Mouse (Mus musculus): ENCODE measurements around the gene Il18r1.
A peak's percentile ranks its signal among the peaks of the same experiment; 100 is the strongest.

The Il18r1 gene

GRCm38 (mm10) chr1:40465477-40466430, at the start of gene Il18r1:
TSS of gene Il18r1 (plus strand) at chr1:40465552.
- DNase-seq (ENCODE audit: low read depth, low spot score), result no peak

GRCm38 (mm10) chr1:40417034-40417433, 48.3 kb upstream of the Il18r1 start:
- DNase-seq (ENCODE audit: low read depth, low spot score), result no peak

- no peak for DNase-seq (ENCODE audit: low read depth, low spot score)
Measured at GRCm38 (mm10) chr1:40418512-40418911, 46.8 kb upstream of the Il18r1 start.

DNA sequence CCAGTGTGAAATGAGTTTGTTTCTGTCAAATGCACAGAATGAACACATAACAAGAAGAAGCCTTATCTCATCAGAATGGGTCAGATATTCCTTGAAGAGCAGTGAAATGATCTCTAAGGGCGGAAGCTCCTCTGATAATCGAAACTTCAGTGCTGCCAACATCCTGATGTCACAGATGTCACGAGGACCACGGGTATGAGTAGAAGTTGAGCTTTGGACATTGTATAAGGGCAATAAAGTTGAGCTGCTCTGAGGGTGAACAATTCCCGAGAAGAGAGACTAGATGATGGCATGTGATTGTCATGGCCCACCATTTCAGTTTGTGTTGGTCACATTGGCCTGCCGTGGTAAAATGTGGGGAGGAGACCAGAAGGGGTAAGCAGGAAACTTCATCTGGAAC, 41.5 kb upstream of the Il18r1 start:
- no peak for DNase-seq (ENCODE audit: low read depth, low spot score)

- DNase-seq (ENCODE audit: low read depth, low spot score), result no peak
Measured at GRCm38 (mm10) chr1:40427270-40427669, 38.1 kb upstream of the Il18r1 start.

DNA sequence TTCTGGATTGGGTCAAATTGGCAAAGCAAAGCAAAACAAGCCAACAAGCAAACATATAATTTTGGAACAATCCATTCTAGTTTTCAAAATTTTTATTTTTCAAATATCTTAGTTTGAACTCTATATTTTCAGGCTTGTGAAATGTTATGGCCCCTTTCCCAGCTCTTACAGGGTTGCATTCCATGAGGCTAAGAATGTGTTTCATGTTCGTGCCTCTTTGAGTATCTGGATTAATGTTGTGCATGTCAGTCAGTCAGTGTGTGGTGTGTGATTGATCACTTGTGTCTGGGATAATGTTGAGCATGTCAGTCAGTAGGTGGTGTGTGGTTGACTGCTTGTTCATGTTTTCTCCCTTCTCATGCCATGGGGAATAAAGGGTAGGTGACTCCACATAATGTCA, 37.5 kb upstream of the Il18r1 start:
- no peak for DNase-seq (ENCODE audit: low read depth, low spot score)

- DNase-seq (ENCODE audit: low read depth, low spot score), result no peak
Measured at GRCm38 (mm10) chr1:40428910-40429675, 36.3 kb upstream of the Il18r1 start, which contains the start of gene Il1rl1. TSS of gene Il1rl1 (plus strand) at chr1:40429570.

- DNase-seq (ENCODE audit: low read depth, low spot score), result no peak
Measured at GRCm38 (mm10) chr1:40430143-40430834, 35.1 kb upstream of the Il18r1 start.

DNA sequence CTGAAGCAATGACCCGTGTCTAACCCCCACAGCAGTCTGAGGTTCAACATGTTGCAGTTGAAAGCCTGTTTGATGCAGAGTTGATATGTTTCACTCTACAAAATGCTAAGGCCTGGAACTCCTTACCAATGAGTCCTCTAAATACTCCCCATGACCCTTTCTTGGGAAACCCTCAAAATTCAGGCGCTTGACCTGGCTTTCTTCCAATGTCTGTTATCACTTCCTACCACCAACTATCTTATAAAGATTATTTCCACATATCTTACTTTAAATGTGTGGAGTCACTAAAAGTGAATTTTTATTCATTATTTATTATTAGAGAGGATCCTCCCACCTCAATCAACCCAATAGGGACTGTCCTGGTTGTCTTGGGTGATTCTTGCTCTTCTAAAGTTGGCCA, 33.2 kb upstream of the Il18r1 start:
- DNase-seq (ENCODE audit: low read depth, low spot score), result no peak

DNA sequence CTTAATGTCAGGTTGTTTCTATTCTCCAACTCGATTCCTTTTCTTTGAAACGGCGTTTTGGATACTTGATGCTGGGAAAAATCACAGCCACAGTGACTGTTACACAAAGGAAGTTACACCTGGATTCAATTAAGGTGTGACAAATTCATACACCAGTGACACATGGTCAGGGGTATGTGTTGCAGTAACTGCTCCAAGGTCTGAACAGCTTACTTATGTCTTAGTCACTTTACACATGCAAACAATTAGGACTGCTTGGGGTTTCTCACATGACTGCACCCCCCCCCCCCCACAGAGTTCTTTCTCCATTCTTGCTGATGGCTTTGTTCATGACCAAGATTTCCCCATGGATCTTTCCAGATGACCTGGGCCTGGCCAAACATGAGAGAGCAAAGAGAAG, 29.4 kb upstream of the Il18r1 start:
- DNase-seq (ENCODE audit: low read depth, low spot score), result no peak

DNA sequence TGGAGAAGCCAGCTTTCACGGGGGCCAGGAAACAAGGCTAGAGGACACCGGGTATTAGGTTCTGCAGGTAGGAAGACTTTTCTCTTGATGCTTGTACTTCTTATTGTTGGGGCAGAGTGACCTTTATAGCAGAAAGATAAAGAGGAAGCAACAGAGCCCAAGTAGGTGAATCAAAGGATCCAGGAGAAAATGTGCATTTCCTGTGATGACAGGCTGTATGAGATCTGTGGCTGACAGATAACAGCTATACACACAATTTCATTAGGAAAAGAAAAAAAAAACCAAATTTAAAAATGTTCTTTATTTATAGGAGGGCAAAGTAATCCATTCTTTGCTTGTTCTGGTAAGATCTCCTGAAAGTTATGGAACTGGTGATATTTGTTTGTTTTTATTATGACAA, 28.0 kb upstream of the Il18r1 start:
- no peak for DNase-seq (ENCODE audit: low read depth, low spot score)

GRCm38 (mm10) chr1:40439504-40439903, 25.8 kb upstream of the Il18r1 start:
- no peak for DNase-seq (ENCODE audit: low read depth, low spot score)

DNA sequence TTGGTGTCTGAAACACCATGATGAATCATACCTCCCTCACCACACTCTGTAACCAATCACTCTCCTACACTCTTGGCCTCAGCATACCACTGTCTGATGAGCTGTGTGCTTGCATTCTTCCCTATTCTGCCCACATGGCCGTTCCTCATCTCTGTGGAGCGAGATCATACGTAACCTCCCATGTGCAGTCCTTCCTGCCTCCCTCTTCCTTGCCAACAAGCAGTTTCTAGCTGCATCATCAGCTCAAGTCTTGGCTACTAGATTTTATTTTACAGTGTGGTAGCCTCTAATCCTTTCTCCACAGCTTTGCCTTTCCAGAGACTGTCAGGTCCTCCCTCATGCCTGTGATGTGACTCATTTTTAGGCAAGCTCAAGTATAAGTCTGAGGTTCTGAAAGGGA, 20.6 kb upstream of the Il18r1 start:
- DNase-seq (ENCODE audit: low read depth, low spot score), result peak; percentile 32

- DNase-seq (ENCODE audit: low read depth, low spot score), result no peak
Measured at GRCm38 (mm10) chr1:40467306-40467705, 2.0 kb downstream of the Il18r1 start.

GRCm38 (mm10) chr1:40468805-40469204, 3.5 kb downstream of the Il18r1 start:
- no peak for DNase-seq (ENCODE audit: low read depth, low spot score)

DNA sequence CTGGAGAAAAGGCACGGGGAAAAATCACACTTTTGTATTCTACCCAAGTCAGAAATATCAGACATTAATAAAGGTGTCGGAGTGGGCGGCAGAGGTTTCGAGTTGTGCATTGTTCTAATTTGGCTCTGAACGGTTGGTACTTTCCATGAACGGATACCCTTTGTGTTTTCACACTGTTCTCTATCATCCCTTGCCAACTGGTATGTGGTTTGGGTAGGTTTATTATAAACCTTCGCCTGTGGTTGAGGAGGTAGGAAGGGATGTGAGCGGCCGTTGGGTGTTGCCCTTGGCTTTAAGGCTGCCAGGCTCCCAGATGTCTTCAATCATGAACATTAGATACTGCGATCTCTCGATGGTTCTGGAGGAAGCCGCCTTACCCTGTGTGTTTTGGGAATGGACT, 4.5 kb downstream of the Il18r1 start:
- DNase-seq (ENCODE audit: low read depth, low spot score), result no peak

- no peak for DNase-seq (ENCODE audit: low read depth, low spot score)
Measured at GRCm38 (mm10) chr1:40472401-40472800, 7.0 kb downstream of the Il18r1 start.

GRCm38 (mm10) chr1:40473640-40474039, 8.3 kb downstream of the Il18r1 start:
- no peak for DNase-seq (ENCODE audit: low read depth, low spot score)

GRCm38 (mm10) chr1:40474336-40474735, 9.0 kb downstream of the Il18r1 start:
- no peak for DNase-seq (ENCODE audit: low read depth, low spot score)

- DNase-seq (ENCODE audit: low read depth, low spot score), result no peak
Measured at GRCm38 (mm10) chr1:40475697-40476096, 10.3 kb downstream of the Il18r1 start.

- DNase-seq (ENCODE audit: low read depth, low spot score), result no peak
Measured at GRCm38 (mm10) chr1:40476756-40477155, 11.4 kb downstream of the Il18r1 start.

GRCm38 (mm10) chr1:40479505-40479923, 14.2 kb downstream of the Il18r1 start:
- DNase-seq (ENCODE audit: low read depth, low spot score), result no peak

Data from telencephalon, adult 2 months (tissue).